Mouse (Mus musculus) c-Kit-positive CD71-positive TER-119-positive erythroid progenitor cells, embryonic 14.5 days (primary cell): ENCODE measurements around the gene Zc3h18.

Experiments used
- DNase-seq: peaks from one replicate; pipeline ENCODE4 v3.0.0-alpha.2; 2013; ENCODE audit warnings: low spot score

Gene Zc3h18

DNA sequence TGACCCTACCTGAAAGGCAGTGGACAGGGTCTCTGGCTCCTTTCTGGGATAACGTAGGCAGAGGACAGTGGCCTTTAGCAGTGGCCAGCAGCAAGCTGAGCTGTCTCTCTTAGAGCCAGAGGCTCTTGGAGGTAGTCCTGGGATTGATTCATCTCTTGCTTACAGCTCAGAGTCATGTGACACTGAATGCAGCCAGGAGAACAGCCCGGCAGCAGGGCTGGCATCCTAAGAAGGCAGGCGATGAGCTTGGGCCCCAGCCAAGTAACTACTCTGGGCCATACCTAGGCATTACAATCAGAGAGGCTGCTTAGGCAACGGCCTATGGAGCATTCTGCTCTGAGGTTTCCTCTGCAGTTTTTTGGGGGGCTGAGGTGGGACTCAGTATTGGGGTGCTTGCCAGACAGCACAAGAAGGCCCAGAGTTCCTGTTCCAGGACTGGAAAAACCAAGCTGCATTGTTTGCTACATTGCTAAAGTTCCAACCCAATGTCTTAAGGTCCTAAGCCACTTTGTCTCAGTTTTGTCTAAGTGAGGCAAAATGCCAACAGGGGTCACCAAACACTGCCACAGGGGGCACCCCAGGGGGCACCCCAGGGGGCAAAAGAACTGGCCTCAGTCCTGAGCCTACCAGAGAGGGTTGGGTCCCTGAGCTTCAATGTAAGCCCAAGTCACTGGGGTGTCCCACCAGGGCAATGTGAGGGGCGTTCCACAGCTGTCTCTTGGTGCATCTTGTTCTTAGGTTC is 28.4 kb upstream of the Zc3h18 start:
- no peak for DNase-seq

DNA sequence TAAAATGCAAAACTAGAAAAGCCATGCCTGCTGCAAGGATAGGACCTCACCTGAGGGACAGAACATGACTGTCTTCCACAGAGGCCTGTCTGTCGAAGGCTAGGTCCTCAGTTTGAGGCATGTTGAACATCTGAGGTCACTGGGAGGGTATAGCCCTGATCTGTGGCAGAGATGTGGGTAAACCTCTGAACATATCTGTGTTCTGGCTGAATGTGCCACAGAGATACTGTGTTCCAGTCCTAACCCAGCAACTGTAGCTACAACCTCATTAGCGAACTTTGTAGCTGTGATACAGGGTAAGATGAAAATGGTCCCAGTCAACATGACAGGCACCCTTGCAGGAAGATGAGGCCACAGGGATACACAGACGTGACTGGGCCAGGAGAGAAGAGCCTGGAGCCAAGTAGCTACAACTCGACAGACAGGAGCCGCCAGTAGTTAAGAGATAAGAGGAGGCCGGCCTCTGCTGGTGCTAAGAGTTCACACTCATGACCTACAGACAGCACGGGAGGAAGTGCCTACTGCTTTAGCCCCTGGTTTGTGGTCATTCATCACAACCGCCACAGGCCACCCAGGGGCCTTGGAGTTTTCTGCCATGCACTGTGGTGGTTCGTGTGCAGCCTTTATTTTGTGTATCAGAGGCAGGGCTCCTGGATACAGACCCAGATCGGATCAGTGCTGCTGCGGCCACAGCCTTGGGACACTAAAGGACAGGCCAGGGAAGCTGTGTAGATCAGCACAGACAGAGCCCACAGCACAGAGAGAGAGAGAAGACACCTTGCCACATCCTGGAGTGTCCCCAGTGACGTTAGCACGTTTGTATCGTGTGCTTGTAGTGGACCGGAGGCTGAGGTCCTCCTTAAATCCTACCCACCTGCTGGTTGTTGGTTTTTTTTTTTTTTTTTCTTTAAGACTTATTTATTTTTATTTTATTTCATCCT is 26.8 kb upstream of the Zc3h18 start:
- DNase-seq: no peak

DNA sequence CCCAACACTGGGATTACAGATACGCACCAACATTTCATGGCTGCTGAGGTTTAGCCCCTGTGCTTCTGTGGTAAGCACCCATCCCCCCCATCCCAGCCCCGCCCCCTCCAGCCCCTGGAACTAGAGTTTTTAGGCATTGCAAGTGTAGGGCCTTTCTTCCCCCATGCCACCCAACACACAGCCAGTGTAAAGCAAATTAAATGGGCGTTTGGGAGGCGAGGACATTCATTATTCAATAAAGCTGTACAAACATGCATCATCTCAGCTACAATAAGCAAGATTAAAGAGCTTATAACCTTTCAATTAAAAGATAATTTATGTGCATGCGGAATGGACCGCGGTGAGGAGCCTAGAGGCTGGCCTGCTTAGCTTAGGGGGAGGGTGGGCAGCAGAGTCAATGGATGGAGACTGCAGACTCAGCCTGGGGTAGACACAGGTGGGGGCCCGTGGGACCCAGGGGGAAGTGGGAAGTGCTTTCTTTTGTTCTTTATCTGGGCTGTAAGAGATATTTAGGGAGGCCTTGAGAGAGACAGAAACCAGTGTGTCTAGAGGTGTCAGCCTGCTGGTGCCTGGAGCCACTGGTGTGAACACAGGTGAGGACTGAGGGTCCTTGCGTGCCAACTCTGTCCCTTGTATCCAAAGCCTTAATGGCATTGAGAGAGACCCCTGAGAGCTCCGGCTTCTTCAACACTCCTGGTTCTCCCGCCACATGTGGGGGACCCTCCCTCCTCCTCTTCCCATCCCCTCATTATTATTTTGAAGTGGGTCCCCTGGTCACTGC is 25.9 kb upstream of the Zc3h18 start:
- DNase-seq: no peak

DNA sequence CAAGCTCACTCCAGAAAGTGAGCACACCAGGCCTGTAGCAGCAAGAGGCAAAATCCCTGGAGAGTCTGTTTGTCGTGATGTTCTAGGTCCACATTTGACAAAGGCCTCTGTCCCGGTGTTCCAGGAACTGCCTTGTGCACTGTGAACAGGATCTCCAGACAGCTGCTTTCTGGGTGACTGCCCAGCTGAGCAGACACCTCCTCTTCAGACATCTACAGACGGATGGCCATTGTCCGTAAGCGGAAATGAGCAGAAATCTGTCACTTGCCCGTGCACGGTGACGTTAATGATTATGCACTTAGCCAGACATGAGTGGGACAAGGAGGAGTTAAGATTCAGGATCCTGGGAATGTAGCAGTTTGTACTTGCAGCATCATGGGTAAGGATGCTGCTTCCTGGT is 22.3 kb upstream of the Zc3h18 start:
- DNase-seq: no peak

DNA sequence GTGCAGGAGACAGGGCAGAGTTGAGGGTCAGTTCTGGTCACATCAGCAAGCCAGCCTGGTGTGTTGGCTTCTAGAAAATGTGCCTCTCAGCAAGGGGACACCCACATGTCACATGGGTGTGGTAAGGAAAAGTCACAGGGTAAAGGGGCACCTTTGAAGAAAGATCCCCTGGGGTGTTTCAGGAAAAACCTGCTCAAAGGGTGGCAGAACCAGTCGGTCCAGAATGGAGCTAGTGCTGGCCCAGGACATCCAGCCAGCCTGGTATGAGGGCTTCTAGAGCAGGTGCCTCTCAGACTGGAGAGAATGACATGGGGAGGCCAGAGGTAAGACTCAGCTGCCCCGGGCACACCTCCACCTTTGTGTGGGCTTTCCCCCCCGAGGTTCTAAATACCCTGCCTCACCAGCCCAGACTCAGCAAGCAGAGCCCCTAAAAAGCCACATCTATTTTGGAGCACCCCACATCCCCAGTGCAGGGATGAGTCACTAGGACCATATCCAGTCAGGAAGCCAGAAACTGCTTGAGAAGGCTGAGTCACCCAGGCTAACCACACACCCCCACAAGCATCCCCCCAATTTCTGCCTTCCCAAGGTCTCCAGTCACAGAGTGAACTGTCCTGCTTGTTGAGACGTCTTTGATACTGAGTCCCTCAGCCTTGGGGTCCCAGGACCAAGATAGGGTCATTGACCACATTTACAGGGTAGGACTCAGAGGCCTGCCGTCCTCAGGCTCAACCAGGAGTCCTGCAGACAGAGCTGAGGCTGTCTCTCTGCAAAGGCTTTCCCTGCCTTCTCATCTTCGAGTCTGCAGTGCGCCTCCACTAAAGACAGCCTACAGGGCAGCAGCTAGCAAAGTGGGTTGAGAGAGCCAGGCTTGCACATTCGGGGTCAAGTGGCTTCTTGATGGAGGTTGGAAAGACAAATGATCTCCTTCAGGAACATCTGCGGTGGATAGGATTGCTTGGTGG is 20.5 kb upstream of the Zc3h18 start:
- DNase-seq: no peak

DNA sequence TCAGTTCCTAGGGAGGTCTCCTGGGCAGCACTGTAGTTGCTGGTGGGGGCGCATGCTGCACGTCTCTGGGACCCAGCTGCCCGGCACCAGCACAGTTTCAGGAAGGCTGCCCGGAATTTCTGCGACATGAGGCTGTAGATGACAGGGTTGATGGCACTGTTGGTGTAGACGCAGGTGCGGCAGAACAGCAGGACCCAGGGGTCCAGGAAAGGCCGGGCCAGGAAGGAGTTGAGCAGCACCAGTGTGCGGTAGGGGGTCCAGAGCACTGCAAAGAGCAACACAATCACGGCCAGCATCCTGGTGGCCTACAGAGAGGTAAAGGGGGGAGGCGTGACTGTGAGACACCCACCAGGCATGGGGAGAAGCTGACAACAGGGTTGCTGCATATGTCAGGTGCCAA is 19.2 kb upstream of the Zc3h18 start:
- no peak for DNase-seq

DNA sequence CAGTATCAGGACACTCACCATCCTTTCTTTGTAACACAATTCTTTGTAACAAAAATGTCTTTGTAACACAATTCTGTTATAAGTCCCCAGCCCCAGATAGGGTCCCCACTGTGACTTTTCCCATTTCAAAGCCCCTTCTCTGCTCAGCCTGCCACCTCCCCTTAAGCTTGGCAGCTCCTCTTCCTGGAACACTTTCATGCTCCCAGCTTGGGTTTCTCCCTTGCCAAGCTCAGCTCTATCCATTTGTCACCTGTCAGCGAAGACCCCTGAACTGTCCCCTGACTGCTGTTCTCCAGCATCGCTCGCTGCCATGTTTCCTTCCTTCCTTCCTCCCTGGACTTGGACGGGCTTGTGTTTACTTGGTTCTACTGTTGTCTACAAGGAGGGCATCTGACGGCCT is 18.8 kb upstream of the Zc3h18 start:
- no peak for DNase-seq

DNA sequence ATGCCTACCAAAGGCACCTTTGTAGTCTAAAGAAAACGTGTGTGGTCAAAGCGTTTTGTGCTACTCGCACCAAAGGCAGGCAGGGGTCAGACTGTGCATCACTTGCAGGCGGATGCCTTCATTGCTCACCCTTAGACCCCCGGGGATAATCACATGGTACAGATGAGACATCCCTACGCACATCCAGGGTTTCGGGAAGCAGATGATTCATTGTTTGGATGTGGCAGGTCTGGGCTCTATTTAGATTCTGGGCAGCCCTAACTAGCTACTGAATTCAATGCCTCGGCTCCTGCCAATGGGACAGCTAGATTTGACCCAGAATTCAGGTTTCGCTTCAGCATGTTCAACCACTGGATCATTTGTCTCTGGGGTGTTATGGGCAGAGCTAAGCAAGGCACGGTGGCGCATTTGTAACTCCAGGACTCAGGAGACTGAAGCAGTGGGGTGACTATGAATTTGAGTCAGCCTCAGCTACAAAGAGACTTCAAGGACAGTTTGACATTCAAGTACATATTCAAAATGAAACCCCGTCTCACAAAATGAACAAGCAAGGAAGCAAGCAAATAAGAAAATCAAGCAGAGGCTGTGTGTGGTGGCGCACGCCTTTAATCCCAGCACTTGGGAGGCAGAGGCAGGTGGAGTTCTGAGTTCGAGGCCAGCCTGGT is 17.2 kb upstream of the Zc3h18 start:
- DNase-seq: no peak

DNA sequence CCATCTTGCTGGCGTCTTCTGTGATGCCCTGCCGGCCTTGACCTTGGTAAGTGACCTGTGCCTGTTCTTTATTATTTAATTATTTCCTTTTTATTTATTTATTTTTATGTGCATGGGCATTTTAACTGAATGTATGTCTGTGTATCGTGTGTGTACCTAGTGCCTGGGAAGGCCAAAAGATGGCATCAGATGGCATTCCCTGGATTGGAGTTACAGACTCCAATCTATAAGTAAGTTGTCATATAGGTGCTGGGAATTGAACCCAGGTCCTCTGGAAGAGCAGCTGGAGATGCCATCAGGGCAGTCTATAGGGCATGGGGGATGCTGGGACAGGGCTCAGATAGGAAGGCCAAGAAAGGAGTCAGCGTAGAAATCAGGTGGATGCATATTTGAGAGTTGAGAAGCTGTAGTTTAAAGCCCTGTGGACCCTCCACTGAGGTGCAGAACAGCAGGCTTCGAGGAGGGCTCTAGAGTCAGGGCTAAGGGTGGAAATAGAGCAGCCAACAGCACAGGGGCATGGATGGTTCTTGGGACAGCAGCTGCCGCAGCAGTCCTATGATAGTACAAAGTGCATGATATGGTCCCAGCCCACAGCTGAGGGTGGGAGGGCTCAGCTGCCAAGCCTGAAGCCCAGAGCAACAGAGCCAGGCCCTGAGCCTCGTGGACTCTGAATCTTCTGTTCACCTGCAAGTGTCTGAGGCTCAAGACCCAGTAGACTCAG is 15.6 kb upstream of the Zc3h18 start, which contains the start of gene Trhr2:
Trhr2 (minus strand) TSS at position 51 of the 721 bp plus-strand sequence.
- DNase-seq: no peak

DNA sequence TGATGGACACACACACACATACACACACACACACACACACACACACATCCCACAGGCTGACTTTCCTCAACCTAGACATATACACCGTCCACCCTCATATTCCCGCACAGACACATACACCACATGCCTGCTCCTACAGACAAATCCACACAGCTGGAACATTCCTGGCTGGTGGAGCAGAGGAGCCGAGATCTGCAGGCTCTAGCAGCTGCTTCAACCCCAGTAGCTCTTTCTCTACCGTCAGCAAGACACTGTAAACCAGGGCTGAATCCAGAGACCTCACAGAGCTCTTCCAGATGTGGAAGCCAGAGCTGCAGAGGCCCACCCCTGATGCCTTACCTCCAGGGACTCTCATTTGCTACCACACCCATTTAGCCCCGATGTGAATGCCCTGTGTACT is 14.1 kb upstream of the Zc3h18 start:
- DNase-seq: no peak

DNA sequence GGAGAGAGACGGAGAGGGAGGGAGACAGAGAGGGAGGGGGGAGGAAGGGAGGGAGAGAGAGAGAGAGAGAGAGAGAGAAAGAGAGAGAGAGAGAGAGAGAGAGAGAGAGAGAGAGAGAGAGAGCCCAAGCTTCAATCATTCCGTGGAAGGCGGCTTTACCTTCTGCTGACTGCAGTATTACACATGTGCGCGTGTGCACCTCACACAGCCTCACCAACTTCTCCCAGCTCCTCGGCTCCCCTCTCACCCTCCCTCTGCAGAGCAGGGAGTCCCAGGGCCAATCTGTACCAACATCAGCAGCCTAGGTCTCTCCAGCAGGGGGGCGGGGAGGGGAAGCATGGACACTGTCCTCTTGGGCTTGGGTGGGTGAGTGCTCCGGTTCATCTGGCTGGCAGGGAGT is 13.4 kb upstream of the Zc3h18 start:
- DNase-seq: no peak

DNA sequence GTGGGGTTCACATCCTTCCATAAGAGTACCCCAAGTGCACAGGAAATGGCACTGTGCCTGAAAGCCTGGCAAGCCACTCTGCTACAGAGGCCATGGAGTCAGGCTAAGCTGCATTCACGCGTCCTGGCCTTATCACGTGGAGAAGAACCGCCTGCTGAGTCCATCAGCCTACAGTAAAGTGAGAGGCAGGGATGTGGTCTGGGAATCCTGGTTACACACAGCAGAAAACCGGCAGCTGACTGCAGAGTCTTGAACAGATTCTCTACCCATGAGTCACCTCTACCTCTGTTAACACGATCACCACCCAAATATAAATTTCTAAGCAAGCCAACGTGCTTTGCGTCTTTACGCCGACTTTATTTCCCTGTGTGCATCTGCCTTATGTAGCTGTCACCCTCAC is 7.9 kb upstream of the Zc3h18 start:
- DNase-seq: no peak

DNA sequence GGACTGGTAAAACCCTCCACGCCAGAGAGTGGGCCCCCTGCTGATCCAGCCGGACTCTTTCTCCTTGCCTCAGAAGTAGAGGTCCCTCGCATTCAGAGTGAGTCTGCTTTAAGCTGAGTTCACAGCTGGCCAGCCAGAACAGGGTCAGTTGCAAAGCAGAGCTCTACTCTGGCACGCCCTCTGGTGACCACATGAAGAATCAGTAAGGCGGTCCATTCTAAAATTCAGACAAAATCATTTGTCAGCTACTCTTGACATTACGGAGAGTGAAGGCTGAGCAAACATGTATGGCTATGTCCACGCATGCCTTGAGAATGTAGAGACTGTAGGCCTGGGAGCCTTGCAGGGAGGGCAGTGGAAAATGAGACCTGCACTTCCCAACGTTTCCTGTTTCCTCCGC is 6.7 kb upstream of the Zc3h18 start:
- peak; percentile 60 for DNase-seq

DNA sequence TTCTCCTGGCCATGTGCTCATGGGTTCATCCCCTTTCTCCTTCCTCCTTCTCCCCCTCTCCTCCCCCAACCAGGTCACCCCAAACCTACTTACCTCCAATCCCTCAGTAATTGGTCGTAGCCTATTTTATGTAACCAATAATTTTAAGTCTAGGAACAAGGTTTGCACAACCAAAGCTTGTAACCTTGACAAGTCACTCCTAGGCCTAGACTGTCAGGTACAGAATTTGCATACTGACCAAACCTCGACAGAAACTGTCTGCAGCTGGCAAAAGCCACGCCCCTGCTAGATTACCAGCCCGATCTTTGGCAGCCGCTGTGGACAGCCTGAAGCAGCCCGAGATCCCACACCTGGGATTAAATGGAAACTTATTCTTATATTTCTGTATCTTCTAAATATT is 4.7 kb upstream of the Zc3h18 start:
- DNase-seq: no peak

DNA sequence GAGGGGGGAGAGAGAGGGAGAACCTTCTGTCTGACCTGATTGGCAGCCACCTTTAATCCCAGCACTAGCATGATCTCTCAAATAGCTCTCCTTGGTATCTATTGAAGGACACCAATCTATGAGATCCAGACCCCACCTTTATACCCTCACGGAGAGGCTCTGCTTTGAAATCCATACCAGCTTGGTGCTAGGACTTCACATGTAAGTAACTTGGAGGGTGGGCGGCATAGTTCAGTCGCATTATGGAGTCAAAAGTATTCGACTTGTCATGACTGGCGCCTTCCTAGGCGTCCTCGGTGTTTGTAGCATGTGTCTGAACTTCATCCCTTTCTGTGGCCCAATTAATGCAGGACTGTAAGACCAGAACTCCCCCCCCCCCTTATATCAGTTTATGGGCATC is 1.1 kb upstream of the Zc3h18 start:
- no peak for DNase-seq

DNA sequence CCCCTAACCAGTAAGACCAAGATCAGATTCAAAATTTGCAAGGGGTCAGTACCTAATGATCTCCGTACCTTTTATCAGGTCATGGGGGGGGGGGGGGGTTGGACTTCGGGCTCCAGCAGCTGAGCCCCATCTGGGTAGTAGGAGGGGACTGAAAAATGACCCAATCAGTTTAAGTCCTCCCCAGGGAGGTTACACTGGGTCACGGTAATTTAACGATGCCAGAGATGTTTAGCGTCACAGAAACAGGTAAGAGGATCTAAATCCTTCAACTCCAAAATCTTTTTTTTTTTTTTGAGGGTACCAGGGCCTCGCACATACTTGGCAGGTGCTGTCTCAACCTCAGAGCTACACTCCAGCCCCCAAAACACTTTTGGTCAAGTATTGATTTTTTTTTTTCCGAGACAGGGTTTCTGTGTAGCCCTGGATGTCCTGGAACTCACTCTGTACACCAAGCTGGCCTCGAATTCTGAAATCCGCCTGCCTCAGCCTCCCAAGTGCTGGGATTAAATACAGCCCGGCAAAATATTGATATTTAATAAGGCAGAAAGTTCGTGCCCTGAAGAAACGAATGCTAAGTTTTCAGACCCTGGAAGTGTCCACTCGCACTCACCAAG is 551 bp upstream of the Zc3h18 start:
- DNase-seq: no peak

DNA sequence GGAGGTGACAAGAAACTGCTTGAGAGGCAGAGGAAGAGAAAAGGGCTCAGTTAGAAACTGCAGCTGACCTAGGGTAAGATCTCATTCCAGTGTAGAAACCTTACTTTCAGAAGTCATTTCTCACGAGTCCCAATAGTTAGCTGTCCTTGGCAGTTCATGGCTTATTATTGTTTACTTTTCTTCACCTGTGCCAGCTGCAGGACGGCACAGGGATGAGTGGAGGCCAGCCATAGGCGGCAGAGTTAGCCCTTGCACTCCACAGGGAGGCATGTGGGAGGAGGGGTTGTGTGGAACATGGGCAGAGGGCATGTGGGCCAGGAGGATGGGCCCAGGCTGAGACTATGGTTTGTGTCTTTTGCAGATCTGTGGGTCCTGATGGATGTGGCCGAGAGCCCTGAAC is 6.6 kb downstream of the Zc3h18 start:
- DNase-seq: no peak

DNA sequence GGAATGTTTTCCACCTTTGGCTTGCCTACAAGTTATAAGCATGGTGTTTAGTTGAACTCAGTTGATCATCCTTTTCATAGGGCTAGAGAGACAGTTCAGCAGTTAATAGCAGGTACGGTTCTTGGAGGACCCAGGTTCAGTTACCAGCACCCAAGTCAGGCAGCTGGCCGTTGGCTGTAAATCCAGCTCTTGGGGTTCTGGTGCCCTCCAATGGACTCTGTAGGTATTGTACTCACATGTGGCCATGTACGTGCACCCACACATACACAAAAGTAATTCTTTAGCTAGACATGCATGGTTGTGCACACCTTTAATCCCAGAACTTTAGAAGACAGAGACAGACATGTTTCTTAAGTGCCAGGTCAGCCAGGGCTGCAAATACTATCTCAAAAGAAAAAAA is 12.9 kb downstream of the Zc3h18 start:
- no peak for DNase-seq

DNA sequence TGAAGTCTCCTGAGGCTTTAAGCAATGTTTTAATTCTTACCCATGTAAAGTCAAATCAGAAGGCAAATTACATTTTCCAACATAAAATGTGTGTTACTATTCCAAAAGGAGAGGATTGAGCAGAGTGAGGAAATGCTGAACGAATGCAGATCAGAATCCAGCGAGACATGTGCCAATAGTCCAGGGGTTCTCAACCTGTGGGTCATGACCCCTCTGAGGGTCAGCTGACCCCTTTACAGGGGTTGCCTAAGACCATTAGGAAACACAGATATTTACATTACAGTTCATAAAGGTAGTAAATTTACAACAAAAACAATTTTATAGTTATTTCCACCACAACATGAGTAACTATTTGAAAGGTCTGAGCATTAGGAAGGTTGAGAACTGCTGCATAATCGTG is 14.3 kb downstream of the Zc3h18 start:
- no peak for DNase-seq

DNA sequence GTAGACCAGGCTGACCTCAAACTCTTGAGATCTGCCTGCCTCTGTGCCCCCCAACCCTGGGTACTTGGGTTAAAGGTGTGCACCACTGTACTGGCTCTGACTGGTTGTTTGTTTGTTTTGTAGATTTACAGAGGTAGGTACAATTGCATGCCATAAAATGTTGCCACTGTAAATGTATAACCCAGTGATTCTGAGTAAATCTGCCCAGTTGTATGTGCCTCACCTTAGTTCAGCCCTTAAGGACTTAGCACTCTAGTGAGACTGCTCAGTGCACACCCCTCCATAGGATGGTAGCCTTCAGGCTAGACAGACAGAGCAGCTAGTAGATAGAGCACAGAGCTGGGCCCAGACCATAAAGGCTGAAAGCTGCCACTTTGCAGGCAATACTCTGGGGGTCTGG is 17.3 kb downstream of the Zc3h18 start:
- no peak for DNase-seq
